Mouse (Mus musculus) cerebellum, postnatal 25 days (tissue): ENCODE results near the gene Cltb.

Experiments
- DNase-seq, 2 experiments: peaks; one replicate each; pipeline ENCODE4 v3.0.0; 2021; ENCODE audit warnings: mixed read lengths in 2 of 2

Gene Cltb

GRCm38 (mm10) chr13:54610972-54611754 is at the start of gene Cltb:
Gene Cltb, minus strand, starts transcription at chr13:54611344.
- DNase-seq: peak; percentile 98

GRCm38 (mm10) chr13:54660877-54661276 is 49.7 kb upstream of the Cltb start:
- DNase-seq: no peak

- DNase-seq: no peak
These were observed 39.3 kb upstream of the Cltb start for GRCm38 (mm10) chr13:54650461-54650860.

GRCm38 (mm10) chr13:54635011-54635410 is 23.9 kb upstream of the Cltb start:
- DNase-seq: no peak

GRCm38 (mm10) chr13:54632731-54633277 is 21.7 kb upstream of the Cltb start:
- DNase-seq: no peak

GRCm38 (mm10) chr13:54629128-54629527 is 18.0 kb upstream of the Cltb start:
- no peak for DNase-seq

- DNase-seq: no peak
These were observed 10.9 kb upstream of the Cltb start for GRCm38 (mm10) chr13:54621960-54622521.

- peak; percentile 100 for DNase-seq
These were observed 10.2 kb upstream of the Cltb start, which contains the start of gene Faf2 for GRCm38 (mm10) chr13:54621155-54621932. Gene Faf2, plus strand, starts transcription at chr13:54621784.

- no peak for DNase-seq
These were observed 5.9 kb upstream of the Cltb start for GRCm38 (mm10) chr13:54616998-54617397.

- no peak for DNase-seq
These were observed 5.2 kb upstream of the Cltb start for GRCm38 (mm10) chr13:54616307-54616706.

- peak in 1 of 2 experiments; percentile 30 for DNase-seq
These were observed 2.0 kb upstream of the Cltb start for GRCm38 (mm10) chr13:54613141-54613540.

GRCm38 (mm10) chr13:54610613-54610971 is 552 bp downstream of the Cltb start:
- DNase-seq: peak in 1 of 2 experiments; percentile 64

- peak; percentile 20 to 37 for DNase-seq
These were observed 1.8 kb downstream of the Cltb start for GRCm38 (mm10) chr13:54609301-54609700.

- peak; percentile 69 to 74 for DNase-seq
These were observed 2.5 kb downstream of the Cltb start for GRCm38 (mm10) chr13:54608666-54609065.

GRCm38 (mm10) chr13:54608002-54608401 is 3.1 kb downstream of the Cltb start:
- peak in 1 of 2 experiments; percentile 16 for DNase-seq

- DNase-seq: peak in 1 of 2 experiments; percentile 16
These were observed 3.9 kb downstream of the Cltb start for GRCm38 (mm10) chr13:54607204-54607603.

GRCm38 (mm10) chr13:54605426-54605825 is 5.7 kb downstream of the Cltb start:
- DNase-seq: no peak

- DNase-seq: no peak
These were observed 6.9 kb downstream of the Cltb start for GRCm38 (mm10) chr13:54604221-54604620.

- DNase-seq: peak in 1 of 2 experiments; percentile 46
These were observed 7.6 kb downstream of the Cltb start for GRCm38 (mm10) chr13:54603501-54603900.

- DNase-seq: no peak
These were observed 8.5 kb downstream of the Cltb start for GRCm38 (mm10) chr13:54602639-54603111.

- DNase-seq: peak; percentile 51 to 62
These were observed 12.5 kb downstream of the Cltb start for GRCm38 (mm10) chr13:54598622-54599143.

GRCm38 (mm10) chr13:54596870-54597269 is 14.3 kb downstream of the Cltb start:
- no peak for DNase-seq
